Mouse (Mus musculus) stomach, embryonic 15.5 days (tissue): Measurements from ENCODE around the gene Ppp1r9b. TPM values are rescaled to one million over a fixed set of nuclear protein-coding genes. Genes with fewer than 3 reads are reported as not detected.
A peak's percentile ranks its signal among the peaks of the same experiment; 100 is the strongest.

Experiments
- ATAC-seq: fragments of 200-750 bp; cut with Nextera tagmentation; 2 replicates; pipeline ENCODE4 v1.8.0; 2017; ENCODE audit warnings: low read depth, moderate number of reproducible peaks, moderate TSS enrichment; ENCODE audit not compliant: insufficient read depth, low FRiP score
- H3K27ac ChIP-seq: fragments of 300-500 bp; sonication (generic); 2 replicates; pipeline ENCODE4 v1.5.1; 2015; ENCODE audit warnings: mild to moderate bottlenecking, inconsistent platforms
- H3K27me3 ChIP-seq: fragments of 300-500 bp; sonication (generic); replicated peaks from 2 replicates; pipeline ENCODE4 v1.6.1; 2015; ENCODE audit warnings: inconsistent platforms
- H3K36me3 ChIP-seq: fragments of 300-500 bp; sonication (generic); 2 replicates; pipeline ENCODE4 v1.6.1; 2015; ENCODE audit warnings: inconsistent platforms
- H3K4me1 ChIP-seq: fragments of 300-500 bp; sonication (generic); 2 replicates; pipeline ENCODE4 v1.6.1; 2015; ENCODE audit warnings: inconsistent platforms
- H3K4me2 ChIP-seq: fragments of 300-500 bp; sonication (generic); 2 replicates; pipeline ENCODE4 v1.6.1; 2015; ENCODE audit warnings: mild to moderate bottlenecking, inconsistent platforms
- H3K4me3 ChIP-seq: fragments of 300-500 bp; sonication (generic); replicated peaks from 2 replicates; pipeline ENCODE4 v1.5.1; 2015; ENCODE audit warnings: inconsistent platforms
- H3K9ac ChIP-seq: fragments of 300-500 bp; sonication (generic); 2 replicates; pipeline ENCODE4 v1.6.1; 2015; ENCODE audit warnings: inconsistent platforms
- H3K9me3 ChIP-seq: fragments of 300-500 bp; sonication (generic); 2 replicates; pipeline ENCODE4 v1.6.1; 2016; ENCODE audit warnings: inconsistent platforms
- WGBS: fragments of 180-500 bp; shearing (Covaris S2); methylation state at CpG from one replicate; pipeline ENCODE4 v1.1.7; 2015; 5-methylcytosine and 5-hydroxymethylcytosine counted together
- polyA plus RNA-seq: library from polyadenylated mRNA; unstranded; fragments of >200 nt; fragmentation: Nextera tagmentation; extraction: Ambion mirVana; gene quantifications from 2 replicates; pipeline ENCODE4 v1.2.1, GENCODE M21; 2015

The Ppp1r9b gene
- polyA plus RNA-seq, 1 experiment from 2014 or later, result 10.3 TPM

DNA sequence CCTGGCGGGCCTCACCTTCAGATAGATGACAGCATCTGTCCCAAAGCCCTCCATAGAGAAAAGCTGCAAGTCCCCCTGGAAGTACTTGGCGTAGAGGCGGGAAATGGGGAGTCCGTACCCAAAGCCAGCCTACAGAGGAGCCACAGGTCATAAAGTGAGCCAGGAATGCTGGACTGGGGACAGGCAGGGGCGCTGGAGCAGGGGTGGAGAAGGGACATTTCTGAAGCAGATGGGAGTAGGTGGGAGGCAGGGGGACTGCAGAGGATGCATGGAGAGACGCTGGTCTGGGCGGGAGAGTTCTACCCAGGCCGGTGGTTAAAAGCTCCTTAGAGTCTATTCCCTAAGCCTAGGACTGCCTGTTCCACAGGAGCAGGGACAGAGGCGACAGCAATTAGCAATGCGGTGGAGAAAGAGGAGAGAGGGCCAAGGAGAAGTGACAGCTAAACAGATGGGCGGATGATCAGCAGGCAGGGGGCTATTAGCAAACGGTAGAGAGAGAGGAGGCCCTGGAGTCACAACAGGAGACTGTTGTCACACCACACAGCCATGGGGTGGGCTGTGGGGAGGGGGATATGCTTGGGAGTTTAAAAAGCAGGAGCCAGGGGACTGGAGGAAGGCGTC is 37.1 kb downstream of the Ppp1r9b start:
- H3K27me3 ChIP-seq, result no peaks in the 10 kb centered on the region
- H3K27ac ChIP-seq, result no peak overlapping the region
- peaks cover 5% of the 10 kb centered on the region; the same call in 1 of the 2 replicates for H3K4me1 ChIP-seq
- WGBS, result 38% methylated on average over 13 of the region's 13 CpGs
- no peak overlapping the region for H3K9ac ChIP-seq
- no peak overlapping the region for H3K4me2 ChIP-seq
- H3K9me3 ChIP-seq, result no peaks in the 10 kb centered on the region
- ATAC-seq, result no peak
- H3K36me3 ChIP-seq, result peaks cover 14% of the 10 kb centered on the region
- no peak overlapping the region for H3K4me3 ChIP-seq

DNA sequence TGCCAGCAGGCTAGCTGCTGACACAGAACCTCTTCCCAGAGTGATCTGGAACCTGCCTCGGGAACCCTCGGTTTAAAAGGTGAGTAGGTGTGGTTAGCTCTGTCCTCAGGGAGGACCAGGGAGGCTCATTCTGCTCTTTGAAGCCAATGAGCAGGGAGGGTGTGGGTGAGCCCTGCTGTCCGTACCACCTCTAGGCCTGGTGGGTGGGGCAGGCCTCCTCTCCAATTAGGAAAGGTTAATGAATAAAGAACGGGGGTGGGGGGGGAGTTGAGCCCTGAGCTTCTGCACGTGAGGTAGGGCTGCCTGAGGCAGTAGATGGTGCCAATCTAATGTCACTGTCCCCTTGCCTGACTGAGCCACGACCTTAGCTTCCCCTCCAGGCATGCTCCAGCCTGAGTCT is 42.1 kb downstream of the Ppp1r9b start:
- no peak for ATAC-seq

DNA sequence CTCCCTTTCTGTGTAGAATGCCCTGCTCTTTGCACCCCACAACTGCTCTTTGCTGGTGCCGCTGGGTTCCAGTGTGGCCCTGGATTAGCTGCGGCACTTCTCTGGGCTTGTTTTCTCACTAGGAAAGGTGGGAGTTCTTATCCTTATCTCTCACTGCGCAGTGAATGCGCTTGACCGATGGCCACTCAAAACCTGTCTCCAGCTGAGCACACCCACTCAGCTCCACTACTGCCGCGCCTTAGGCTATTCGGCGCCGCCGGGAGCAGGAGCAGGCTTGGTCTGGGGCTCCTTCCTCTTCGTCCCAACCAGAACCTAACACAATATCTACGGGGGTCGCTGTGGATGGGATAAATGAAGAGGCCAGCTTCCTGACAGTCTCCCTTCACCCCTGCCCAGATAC is 42.8 kb downstream of the Ppp1r9b start:
- H3K9me3 ChIP-seq, result no peaks in the 10 kb centered on the region
- H3K27me3 ChIP-seq, result no peaks in the 10 kb centered on the region
- no peaks in the 10 kb centered on the region; the same call in 1 of the 2 replicates for H3K36me3 ChIP-seq
- H3K9ac ChIP-seq, result no peak overlapping the region
- no peak overlapping the region for H3K4me3 ChIP-seq
- no peak overlapping the region for H3K4me2 ChIP-seq
- peaks cover 10% of the 10 kb centered on the region; the same call in 1 of the 2 replicates for H3K4me1 ChIP-seq
- ATAC-seq, result no peak
- WGBS, result 54% methylated on average over 14 of the region's 14 CpGs
- no peak overlapping the region for H3K27ac ChIP-seq

More for the DNA sequence above, 42.1 kb downstream of the Ppp1r9b start:
- Histone ChIP-seq H3K4me2 (no peak overlapping the region), H3K27ac (no peak overlapping the region), H3K27me3 (no peaks in the 10 kb centered on the region), H3K4me3 (no peak overlapping the region), H3K4me1 (peaks cover 6% of the 10 kb centered on the region; the same call in 1 of the 2 replicates), H3K36me3 (no peaks in the 10 kb centered on the region; the same call in 1 of the 2 replicates), H3K9ac (no peak overlapping the region), H3K9me3 (no peaks in the 10 kb centered on the region)
- WGBS, result 34% methylated on average over 6 of the region's 6 CpGs

DNA sequence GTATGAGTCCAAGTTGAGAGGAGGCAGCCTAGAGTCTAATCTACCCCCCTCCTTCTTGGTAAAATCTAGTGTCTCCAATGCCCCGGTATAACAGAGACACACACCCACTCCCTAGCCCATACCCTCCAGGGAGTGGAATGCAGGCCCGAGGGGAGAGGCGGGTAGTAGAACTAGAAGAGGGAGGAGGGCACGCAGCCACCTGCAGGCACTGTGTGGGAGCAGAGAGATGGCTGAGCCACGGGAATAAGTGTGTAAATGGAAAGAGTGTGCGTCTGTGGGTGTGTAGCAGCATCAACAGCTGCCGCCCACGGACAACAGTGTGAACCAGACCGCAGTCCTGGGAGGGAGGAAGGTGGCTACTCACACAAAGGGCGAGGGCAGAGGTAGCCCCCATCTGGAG is 44.1 kb downstream of the Ppp1r9b start:
- ATAC-seq, result no peak
- H3K36me3 ChIP-seq, result no peaks in the 10 kb centered on the region; the same call in 1 of the 2 replicates
- WGBS, result 64% methylated on average over 10 of the region's 10 CpGs

DNA sequence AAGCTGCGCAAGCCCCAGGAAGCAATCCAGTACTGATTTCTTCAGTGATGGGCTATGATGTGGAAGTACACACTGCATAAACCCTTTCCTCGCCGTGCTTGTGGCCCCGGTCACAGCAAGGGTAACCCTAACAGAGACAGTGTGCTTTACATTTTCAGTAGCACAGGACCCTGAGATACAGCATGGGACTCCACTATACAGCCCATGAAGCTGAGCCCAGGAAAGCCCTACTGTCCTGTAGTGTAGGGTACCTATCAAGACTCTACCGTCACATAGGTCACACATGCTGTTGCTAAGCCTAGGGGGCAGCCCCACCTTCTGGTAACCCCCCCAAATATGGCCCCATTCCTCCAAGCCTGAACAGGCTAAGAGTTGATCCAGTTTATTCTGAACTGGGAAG is 45.7 kb downstream of the Ppp1r9b start:
- H3K27ac ChIP-seq, result no peak overlapping the region
- H3K4me2 ChIP-seq, result no peak overlapping the region
- WGBS, result 95% methylated on average over 5 of the region's 5 CpGs
- H3K4me3 ChIP-seq, result no peak overlapping the region
- H3K9ac ChIP-seq, result no peak overlapping the region
- H3K4me1 ChIP-seq, result peaks cover 21% of the 10 kb centered on the region
- H3K36me3 ChIP-seq, result no peaks in the 10 kb centered on the region; the same call in 1 of the 2 replicates
- H3K27me3 ChIP-seq, result no peaks in the 10 kb centered on the region
- ATAC-seq, result no peak
- H3K9me3 ChIP-seq, result no peaks in the 10 kb centered on the region

More for the DNA sequence above, 44.1 kb downstream of the Ppp1r9b start:
- Histone ChIP-seq H3K27me3 (no peaks in the 10 kb centered on the region), H3K9ac (no peak overlapping the region), H3K9me3 (no peaks in the 10 kb centered on the region), H3K27ac (no peak overlapping the region), H3K4me1 (peaks cover 12% of the 10 kb centered on the region; the same call in 1 of the 2 replicates), H3K4me3 (no peak overlapping the region), H3K4me2 (no peak overlapping the region)

DNA sequence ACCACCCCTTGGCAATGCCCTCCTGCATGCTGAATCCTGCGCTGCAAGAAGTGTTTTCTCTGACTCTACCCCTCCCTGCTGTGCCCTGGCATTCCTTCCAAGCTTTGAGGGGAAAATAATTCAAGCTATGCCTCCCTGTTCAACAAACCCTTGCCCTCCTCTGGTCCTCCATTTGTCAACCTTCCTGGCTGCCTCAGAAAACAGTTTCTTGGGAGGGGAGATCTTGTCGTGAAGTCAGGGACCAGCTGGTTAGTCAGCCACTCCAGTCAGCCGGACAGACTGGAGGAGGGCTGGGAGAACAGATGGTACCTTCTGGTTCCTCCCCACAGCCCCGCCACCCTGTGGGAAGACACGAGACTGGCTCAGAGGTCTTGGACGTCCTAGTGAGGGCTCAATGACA is 46.5 kb downstream of the Ppp1r9b start:
- no peak overlapping the region for H3K9ac ChIP-seq
- no peaks in the 10 kb centered on the region for H3K27me3 ChIP-seq
- 57% methylated on average over 6 of the region's 6 CpGs for WGBS
- H3K4me1 ChIP-seq, result peaks cover 29% of the 10 kb centered on the region
- H3K4me2 ChIP-seq, result no peak overlapping the region
- ATAC-seq, result no peak
- H3K4me3 ChIP-seq, result no peak overlapping the region
- H3K36me3 ChIP-seq, result no peaks in the 10 kb centered on the region; the same call in 1 of the 2 replicates
- no peak overlapping the region for H3K27ac ChIP-seq
- H3K9me3 ChIP-seq, result no peaks in the 10 kb centered on the region

DNA sequence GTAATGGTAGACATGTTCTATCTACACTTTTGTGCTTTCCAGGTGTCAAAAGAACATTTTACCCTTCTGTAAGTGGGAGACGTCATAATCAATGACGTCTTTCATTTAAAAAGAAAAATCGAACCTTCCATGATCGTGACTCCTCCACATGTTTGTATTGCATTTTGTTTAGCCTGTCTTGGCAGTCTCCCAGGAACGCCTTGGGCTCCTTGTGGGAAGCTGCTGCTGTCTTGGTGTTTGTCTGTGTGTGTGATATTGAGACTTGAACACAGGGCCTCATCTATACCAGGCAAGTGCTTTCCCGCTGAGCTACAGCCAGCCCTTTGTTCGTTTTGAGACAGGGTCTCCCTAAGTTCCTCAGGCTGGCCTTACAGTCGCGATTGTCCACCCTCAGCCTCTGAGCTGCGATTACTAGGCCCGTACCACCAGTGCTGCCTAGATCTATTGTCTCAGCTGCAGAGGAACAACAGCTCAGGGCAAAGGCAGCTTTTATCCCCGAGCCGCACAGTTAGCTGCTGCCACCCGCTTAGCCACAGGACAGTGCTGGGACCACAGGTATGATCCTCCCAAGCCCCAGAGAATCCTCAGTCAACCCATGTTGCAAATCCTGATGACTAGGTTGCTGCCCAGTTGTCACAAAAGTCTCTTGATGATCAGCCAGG is 47.5 kb downstream of the Ppp1r9b start:
- no peak overlapping the region for H3K4me3 ChIP-seq
- no peak for ATAC-seq
- H3K9ac ChIP-seq, result no peak overlapping the region
- no peaks in the 10 kb centered on the region for H3K27me3 ChIP-seq
- H3K4me2 ChIP-seq, result no peak overlapping the region
- no peak overlapping the region for H3K27ac ChIP-seq
- H3K36me3 ChIP-seq, result no peaks in the 10 kb centered on the region; the same call in 1 of the 2 replicates
- H3K4me1 ChIP-seq, result peaks cover 26% of the 10 kb centered on the region
- WGBS, result 71% methylated on average over 14 of the region's 14 CpGs
- no peaks in the 10 kb centered on the region for H3K9me3 ChIP-seq

DNA sequence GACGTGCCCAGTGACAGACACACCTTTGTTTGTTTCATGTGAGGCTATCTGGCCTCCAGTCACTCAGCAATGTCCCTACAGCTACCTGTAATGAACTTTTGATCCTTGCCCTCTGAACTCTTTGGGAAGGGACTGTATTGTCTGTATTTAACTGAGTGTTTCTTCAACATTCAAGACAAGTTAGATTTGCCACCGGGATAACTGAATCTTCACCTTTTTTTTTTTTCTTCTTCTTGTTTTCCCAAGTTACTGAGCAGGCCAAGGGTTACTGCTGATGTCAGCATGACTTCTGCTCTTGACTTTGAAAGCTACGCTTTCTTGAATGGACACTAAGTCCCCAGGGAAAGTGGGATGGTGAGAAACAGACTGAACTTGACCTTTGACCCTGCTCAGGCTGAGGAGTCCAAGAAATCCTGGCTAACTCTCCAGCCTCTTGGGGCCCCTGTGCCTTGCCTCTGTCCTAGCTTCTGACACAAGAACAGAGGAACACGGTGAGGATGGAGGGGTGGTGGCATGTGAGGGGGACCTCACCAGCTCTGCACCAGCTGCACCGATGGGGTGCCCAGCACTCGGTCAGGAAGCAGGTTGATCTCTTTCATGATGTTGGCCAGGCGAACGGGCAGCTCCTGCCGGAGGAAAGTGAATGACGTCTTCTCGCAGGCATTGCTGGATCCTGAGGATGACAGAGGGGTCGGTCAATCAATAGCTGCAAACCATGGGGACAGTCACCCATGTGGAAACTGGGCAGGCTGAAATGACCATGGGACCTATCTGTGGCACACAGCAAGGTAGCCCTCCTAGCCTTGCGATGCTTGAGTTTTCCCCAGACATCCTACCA is 48.2 kb downstream of the Ppp1r9b start:
- ATAC-seq, result no peak
- Histone ChIP-seq H3K9me3 (no peaks in the 10 kb centered on the region), H3K4me3 (no peak overlapping the region), H3K36me3 (no peaks in the 10 kb centered on the region; the same call in 1 of the 2 replicates), H3K9ac (no peak overlapping the region), H3K27me3 (no peaks in the 10 kb centered on the region), H3K27ac (no peak overlapping the region), H3K4me2 (no peak overlapping the region), H3K4me1 (peaks cover 24% of the 10 kb centered on the region)
- WGBS, result 75% methylated on average over 13 of the region's 13 CpGs

DNA sequence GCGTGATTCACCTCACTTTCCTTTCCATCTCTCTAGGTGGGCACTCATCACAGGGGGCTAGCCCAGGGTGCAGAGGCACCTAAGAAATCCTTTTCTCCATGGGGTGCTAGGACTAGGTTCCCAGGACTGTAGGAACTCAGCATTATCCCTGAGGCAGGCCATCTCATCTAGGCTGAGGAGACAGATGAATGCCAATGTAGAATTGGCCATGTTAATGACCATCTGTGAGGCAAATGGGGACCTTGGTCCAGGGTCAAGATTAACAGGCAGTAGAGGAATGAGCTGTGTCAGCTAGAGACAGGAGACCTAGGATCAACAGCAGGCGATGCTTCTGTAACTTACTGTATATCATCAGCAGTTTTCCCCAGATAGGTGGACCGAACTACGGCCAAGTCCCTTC is 48.9 kb downstream of the Ppp1r9b start:
- H3K4me3 ChIP-seq, result peak overlapping the region; percentile 88; the same call in 1 of the 2 replicates
- peak overlapping the region; percentile 88 for H3K4me2 ChIP-seq
- 83% methylated on average over 4 of the region's 4 CpGs for WGBS
- no peaks in the 10 kb centered on the region for H3K9me3 ChIP-seq
- no peak for ATAC-seq
- no peak overlapping the region for H3K9ac ChIP-seq
- H3K4me1 ChIP-seq, result peaks cover 24% of the 10 kb centered on the region
- H3K36me3 ChIP-seq, result no peaks in the 10 kb centered on the region; the same call in 1 of the 2 replicates
- no peaks in the 10 kb centered on the region for H3K27me3 ChIP-seq
- H3K27ac ChIP-seq, result no peak overlapping the region

DNA sequence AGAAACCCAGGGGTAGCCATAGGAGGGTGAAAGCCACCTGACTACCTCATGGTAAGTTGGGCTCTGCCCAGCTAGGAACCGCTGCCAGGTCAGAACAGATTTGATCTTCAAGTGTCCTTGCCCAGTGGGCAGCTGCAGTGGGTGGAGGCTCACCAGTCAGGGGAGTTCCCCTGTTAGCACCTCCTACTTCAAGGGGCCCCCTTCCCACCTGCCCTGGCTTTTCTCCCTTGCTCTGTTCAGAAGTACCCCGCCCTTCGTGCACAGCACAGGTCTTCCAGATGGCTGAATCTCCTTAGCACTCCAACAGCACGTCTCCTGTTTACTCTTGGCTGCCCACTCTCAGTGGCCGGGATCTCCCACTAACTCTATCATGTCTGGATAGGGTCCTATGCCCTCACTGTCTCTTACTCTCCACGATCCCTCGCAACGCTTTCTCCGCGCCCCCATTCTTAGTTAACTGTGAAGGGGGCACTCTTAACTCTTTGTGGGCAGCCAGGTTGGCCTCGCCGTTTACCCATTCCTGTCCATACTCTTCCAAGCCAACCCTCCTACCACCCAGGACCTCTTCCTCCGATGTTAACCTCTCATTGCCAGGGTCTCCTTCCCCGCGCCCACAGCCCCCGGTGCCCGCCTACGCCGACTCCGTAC is 49.8 kb downstream of the Ppp1r9b start:
- peaks cover 24% of the 10 kb centered on the region for H3K4me1 ChIP-seq

DNA sequence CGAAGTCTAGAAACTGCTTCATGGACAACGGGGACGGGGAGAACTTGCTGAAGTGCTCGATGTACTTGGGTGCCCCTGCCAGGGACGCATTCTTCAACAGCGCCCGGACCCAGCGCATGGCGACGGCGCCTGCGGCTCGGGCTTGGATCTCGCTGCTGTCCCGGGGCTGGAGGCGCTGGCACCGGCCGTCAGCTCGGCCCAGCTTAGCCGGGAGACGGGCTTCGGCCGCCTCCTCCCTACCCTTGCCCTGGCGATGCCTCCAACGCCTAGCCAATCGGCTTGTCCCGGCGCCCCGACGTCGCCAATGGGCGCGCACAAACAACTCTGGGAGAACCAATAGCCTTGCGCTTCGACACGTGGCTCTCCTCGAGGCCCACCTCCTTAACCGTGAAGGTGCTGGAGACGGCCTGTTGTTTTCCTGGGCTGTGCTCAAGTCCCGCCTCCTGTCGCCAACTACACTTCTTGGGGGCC is 50.3 kb downstream of the Ppp1r9b start, which contains the start of gene Pdk2:
Gene Pdk2 (minus strand): TSS at position 216 of the 471 bp plus-strand sequence.
- peak within 1 kb of the TSS; percentile 88 for H3K4me3 ChIP-seq
- H3K4me1 ChIP-seq, result peaks cover 24% of the 10 kb centered on the region
- peak within 1 kb of the TSS; percentile 81 for H3K27ac ChIP-seq
- H3K4me2 ChIP-seq, result peak within 1 kb of the TSS; percentile 88
- WGBS, result 0% methylated on average over 41 of the region's 41 CpGs
- H3K9ac ChIP-seq, result peak within 1 kb of the TSS; percentile 60
- no peaks in the 10 kb centered on the region for H3K27me3 ChIP-seq
- peaks cover 6% of the 10 kb centered on the region; the same call in 1 of the 2 replicates for H3K36me3 ChIP-seq
- ATAC-seq, result peak; percentile 96
- H3K9me3 ChIP-seq, result no peaks in the 10 kb centered on the region

More for the DNA sequence above, 49.8 kb downstream of the Ppp1r9b start:
- ATAC-seq, result peak; percentile 45
- WGBS, result 2% methylated on average over 20 of the region's 20 CpGs
- Histone ChIP-seq H3K27ac (peak overlapping the region; percentile 81), H3K36me3 (peaks cover 6% of the 10 kb centered on the region; the same call in 1 of the 2 replicates), H3K27me3 (no peaks in the 10 kb centered on the region), H3K4me2 (peak overlapping the region; percentile 88), H3K9me3 (no peaks in the 10 kb centered on the region), H3K9ac (peak overlapping the region; percentile 60), H3K4me3 (peak overlapping the region; percentile 88)
